Mouse (Mus musculus): ENCODE measurements at regions not wholly inside any gene's neighbourhood (a gene's known extent, or its start where the extent isn't known, plus 50 kb on each side); places are given as distances from the start of the nearest gene placed in this dataset.

- no peak for DNase-seq (ENCODE audit: low spot score)
Observed at GRCm38 (mm10) chr16:95057596-95057995, 60.1 kb upstream of the Kcnj6 start.

GRCm38 (mm10) chr16:95064423-95064822 lies 66.9 kb upstream of the Kcnj6 start:
- DNase-seq (ENCODE audit: low spot score): no peak

- DNase-seq (ENCODE audit: low spot score): no peak
Observed at GRCm38 (mm10) chr16:95066687-95067086, 69.2 kb upstream of the Kcnj6 start.

DNA sequence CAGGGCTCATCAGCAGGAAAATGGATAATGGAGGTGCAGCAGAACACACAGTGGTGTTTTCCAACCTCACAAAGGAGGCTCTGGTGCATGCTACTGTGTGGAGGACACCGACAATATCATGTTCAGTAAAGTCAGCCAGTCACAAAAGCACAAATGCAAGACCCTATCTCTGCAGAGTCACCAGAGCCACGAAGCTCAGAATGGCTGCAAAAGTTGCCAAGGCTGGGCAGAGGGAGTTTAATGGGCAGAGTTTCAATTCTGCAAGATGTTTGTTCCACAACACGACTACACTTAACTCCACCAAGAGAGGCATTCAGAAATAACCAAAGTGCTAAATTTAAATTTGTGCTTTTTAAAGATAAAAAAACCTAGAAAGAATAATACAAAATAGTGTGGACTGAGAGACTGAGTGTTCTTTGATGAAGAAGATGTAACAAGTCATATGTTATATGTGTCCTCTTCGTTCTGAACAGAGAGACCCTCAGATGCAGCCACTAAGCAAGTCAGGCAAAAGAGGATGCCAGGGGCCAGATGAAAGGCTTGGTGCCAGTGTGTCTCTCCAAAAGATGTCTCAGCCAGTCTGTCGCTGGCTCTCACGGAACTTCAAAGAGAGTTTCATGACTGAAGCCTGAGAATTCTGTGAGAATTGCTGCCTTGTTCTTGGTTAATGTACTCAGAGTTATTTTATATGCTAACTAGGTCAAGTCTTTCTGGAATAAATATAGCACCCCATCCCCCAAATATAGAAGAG lies 95.1 kb upstream of the Kcnj6 start:
- no peak for DNase-seq (ENCODE audit: low spot score)

- peak; percentile 69 for DNase-seq (ENCODE audit: low spot score)
Observed at GRCm38 (mm10) chr16:95093753-95094152, 96.3 kb upstream of the Kcnj6 start.

- no peak for DNase-seq (ENCODE audit: low spot score)
Observed at GRCm38 (mm10) chr16:95100954-95101353, 103.5 kb upstream of the Kcnj6 start.

DNA sequence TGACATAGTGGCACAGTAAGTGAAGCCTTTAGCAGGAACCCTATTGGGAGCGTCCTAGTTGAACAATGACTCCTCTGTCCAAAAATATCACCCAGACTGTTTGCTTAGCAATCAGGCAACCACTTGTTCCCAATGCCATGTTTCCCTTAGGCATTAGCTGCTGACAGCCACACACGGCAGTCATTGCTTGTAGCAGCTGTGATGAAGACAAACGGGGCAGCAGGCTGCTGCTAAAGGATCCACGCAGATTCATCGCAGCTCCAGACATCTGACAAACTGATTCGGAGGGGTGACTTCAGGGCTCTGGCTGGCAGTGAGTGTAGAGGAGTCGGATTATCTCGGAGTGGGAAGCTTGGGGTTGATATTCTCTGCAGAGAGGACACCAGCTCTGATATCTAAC lies 120.0 kb upstream of the Kcnj6 start:
- DNase-seq (ENCODE audit: low spot score): no peak

DNA sequence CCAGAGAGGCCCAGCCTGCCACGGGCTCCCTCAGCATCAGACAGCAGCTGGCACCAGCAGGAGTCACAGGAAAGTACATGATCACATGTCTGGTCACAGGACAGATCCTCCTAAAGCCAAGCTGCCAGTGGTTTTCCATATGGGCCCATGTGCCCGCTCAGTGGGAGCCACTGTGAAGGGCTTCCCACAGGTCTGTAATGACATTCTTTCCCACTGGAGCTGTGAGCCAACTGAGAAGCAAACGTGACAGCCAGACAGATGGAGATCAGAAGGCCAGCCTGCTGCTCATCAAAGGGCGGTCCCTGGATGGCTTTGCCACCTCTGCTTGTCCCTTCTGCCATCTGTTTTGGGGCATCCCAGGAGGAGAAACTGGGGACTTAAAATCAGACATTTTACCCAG lies 121.8 kb upstream of the Kcnj6 start:
- peak; percentile 41 for DNase-seq (ENCODE audit: low spot score)

- DNase-seq (ENCODE audit: low spot score): no peak
Observed at GRCm38 (mm10) chr16:95122048-95122447, 124.5 kb upstream of the Kcnj6 start.

DNA sequence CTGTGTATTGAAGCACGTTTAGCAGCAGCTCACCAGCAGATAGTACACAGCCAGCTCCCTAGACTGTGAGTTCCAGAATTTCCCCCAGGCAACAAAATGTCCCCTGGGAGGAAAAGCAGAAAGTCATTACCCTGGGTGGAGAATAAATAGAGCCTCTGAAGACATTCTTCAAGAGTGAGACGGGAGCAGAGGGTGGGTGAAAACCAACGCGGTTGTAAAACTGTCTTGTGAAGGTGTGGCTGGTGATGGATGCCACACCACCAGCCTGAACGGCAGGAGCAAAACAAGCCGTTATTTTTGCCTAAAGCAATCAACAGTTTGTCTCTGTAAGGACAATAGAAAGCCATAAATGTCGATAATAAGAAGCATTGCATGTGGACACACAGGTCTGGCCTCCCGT lies 129.7 kb upstream of the Kcnj15 start:
- no peak for DNase-seq (ENCODE audit: low spot score)

DNA sequence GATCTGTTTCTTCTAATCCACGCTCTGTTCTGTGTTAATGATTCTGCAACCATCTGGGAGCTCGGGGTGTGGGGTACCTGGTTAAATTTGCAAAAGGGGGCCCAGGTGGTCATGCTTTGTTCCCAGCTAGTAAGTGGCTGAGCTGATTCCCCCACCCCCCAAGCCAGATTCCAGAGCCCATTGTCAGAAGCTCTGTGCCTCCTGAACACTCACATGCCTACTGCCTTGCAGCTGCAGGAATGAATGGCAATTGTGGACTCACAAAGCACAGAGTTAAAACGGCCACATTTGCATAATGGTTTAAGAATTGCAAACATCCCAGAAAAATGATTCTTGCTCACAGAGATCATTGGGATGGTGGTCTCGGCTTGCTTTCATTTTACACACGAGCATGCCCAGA lies 125.5 kb upstream of the Kcnj15 start:
- no peak for DNase-seq (ENCODE audit: low spot score)

- DNase-seq (ENCODE audit: low spot score): no peak
Observed at GRCm38 (mm10) chr16:95138809-95139208, 118.5 kb upstream of the Kcnj15 start.

DNA sequence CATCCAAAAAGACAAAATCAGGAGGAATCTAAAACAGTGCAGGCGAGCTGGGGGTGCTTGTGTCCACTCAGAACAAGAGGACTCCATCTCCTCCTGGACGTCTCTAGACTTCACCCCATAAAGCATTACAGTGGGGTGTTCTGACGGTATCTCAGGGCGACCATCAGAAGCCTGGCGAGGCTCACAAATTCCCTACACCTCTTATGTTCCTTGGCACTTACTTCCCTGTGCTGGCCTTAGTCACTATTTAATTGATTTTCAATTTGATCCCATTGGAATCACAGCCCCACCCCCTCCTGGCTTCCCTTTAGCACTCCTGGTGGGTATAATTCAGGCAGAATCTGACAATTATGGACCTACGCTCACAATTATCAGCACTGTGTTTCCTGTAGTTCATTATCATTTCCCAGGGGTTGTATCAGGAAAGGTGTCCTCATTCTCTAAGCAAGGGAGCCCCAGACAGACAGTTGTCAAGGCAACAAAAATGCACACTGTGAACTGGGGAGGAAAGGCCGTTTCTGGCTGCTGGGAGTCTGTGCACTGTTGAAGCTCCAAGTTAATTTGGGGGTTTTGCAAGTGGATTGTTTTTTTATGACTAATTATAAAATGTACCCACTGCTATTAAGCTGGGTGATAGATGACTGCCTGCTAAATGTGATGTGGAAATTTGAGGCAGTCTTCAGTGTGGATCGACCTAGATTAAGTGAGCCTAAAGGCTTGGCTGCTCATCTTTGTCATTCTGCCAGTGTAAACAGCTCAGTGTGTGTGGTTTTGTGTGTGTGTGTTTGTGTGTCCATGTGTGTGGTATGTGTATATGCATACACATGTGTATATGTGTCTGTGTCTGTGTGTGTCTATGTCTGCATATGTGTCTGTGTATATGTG lies 115.6 kb upstream of the Kcnj15 start:
- peak; percentile 11 for DNase-seq (ENCODE audit: low spot score)

GRCm38 (mm10) chr16:95150499-95150898 lies 106.9 kb upstream of the Kcnj15 start:
- DNase-seq (ENCODE audit: low spot score): no peak

DNA sequence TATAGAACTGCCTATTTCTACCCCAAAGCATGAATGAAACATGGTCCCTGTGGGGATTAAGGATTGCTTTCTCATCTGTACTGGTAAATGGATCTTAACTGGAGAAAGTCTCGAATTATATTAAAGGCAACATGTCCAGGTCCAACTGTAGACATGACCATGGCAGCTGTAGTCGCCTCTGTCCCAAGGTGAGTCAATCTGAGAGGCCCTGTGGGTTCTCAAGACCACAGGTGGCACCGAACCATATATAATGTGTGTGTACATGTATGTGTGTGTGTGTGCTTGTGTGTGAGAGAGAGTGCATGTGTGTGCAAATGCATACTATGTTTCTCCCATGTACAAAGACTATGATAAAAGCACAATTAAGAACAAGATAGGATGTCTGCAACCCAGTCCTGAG lies 105.9 kb upstream of the Kcnj15 start:
- no peak for DNase-seq (ENCODE audit: low spot score)

GRCm38 (mm10) chr16:95151914-95152313 lies 105.4 kb upstream of the Kcnj15 start:
- no peak for DNase-seq (ENCODE audit: low spot score)

GRCm38 (mm10) chr16:95152742-95153383 lies 104.5 kb upstream of the Kcnj15 start:
- no peak for DNase-seq (ENCODE audit: low spot score)

DNA sequence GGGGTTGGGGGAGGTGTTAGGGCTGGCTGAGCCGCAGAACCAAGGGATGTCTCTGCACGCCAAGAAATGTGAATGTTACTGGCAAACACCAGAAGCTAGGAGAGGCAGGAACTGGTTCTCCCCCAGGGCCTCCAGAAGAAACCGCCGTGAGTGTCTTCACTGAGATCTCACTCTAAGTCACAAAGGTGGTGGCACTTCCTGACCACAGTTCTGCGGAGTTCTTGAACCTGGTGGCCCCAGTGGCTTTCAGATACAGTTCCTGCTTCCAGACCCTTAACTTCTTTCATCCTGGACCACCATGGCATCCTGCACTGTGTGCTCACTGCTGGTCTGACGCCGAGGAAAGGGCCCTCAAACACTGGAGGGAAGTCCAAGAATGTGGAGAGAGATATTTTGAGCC lies 89.0 kb upstream of the Kcnj15 start:
- no peak for DNase-seq (ENCODE audit: low spot score)

- DNase-seq (ENCODE audit: low spot score): no peak
Observed at GRCm38 (mm10) chr16:95169346-95169745, 88.0 kb upstream of the Kcnj15 start.

DNA sequence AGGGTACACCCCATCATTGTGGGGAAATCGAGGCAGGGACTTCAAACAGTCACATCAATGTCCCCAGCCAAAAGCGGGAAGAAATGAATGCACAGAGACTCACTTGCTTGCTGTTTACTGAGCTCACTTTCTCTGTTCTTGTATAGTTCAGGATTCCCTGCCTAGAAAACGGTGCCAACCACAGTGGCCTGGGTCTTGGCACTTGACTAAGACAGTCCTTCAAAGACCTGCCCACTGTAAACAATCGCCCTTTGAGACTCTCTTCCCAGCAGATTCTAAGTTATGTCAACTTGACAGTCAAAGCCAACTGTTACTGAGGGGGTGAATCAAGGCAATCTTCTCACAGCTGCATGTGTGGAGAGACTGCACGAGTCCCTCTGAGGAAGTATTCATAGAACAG lies 76.8 kb upstream of the Kcnj15 start:
- DNase-seq (ENCODE audit: low spot score): no peak

DNA sequence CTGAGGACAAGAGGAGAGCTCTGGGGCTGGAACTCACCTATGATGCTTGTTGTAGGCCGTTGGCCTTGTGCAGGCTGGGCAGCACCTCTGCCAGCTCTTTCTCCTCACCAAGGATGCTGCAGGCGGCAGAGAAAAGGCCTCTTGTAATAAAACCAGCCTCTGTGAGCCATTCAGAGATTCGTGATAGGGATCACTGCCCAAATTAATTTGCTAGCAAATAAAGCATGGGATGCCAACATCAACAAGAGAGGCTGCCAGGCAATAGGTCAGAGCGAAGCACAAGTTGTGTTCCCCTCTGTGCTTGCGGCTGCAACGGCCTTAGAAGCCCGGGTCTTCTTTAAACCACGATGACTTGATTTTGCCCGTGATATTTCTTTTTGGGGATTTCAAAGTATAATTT lies 72.0 kb upstream of the Kcnj15 start:
- no peak for DNase-seq (ENCODE audit: low spot score)

DNA sequence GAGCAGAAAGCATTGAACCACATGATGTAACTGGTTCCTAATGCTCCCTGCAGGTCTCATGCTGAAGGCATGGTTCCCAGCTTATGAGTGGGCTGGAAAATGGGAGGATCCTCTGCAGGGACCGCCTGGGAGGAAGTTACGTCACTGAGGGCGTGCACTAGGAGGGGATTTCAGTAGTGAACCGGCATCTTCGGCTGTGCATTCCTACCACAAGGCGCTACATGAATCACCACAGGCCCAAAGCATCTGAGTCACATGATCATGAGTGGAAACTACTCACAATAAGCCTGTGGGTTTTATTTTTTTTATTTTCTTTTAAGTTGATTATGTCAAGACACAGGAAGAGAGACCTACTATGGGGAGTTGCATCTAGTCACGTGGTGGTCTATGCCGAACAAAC lies 68.2 kb upstream of the Kcnj15 start:
- DNase-seq (ENCODE audit: low spot score): no peak

DNA sequence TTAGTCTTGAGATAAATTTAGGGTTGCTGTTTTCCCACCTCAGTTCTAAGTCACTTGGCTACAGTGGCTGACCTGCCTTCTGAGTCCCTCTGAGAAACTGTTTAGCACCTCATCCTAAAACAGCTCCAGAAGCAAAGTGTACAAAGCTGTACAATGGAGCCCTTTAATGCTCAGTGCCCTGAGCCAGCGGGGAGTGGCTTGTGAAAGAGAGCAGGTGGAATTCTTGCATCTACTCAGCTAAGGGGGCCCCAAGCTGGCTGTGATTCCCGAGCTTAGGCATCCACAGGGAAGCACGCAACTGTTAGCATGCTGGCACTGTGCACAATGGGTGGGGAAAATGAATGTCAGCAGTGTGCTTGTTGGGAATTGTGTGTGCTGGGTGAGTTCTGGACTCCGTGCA lies 63.2 kb upstream of the Kcnj15 start:
- no peak for DNase-seq (ENCODE audit: low spot score)
